Comparison of ENCODE assay signal across 12 mouse cellular contexts in the genomic region with DNA sequence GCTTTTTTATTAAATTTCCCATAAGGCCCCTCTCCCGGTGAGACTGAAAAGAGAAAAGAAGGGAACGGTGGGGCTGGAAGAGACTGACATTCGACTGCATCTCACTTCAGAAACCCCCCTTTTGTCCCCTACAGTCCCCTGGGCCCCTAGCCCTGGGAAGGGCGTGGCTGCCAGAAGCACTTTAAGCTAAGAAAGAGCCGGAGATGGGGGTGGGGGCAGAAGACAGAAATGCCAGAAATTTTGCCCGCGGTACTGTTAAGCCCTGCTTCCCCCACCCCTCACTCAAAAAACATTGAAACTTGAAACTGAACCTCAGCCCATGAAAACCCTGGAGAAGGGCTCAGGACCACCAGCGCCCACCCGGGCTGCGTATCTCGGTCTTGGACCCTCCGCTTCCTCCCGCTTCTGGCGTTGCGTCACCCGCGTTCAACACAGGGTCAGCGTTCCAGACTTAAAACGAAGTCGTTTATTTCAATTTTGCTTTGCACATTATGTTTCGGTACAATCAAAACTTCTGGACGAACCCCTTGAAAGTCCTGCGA. TPM values are rescaled to one million over a fixed set of nuclear protein-coding genes. Genes with fewer than 3 reads are reported as not detected.
DNase-seq lines count a peak whose midpoint lies in the region; ATAC-seq and TF ChIP-seq lines count a peak whose summit lies in the region.
"Had no signal": no experiment of that assay in that cellular context is flagged by ENCODE, and none has a peak within 500 bp of the region (broad histone marks: within the 10 kb centered on the region; RNA-seq: fewer than 3 reads in every experiment).

No protein-coding gene starts in this region.

- H3K4me2 ChIP-seq in forebrain, embryonic 15.5 days (replicated peaks): peak overlapping the region; percentile 16
- peak overlapping the region; percentile 24 for H3K4me2 ChIP-seq in limb, embryonic 15.5 days

- no peaks in the 10 kb centered on the region for H3K4me1 ChIP-seq in ES-Bruce4 (ENCODE audit: control insufficient read depth, insufficient read depth, low read length)
- peaks cover 48% of the 10 kb centered on the region for H3K4me1 ChIP-seq in forebrain, embryonic 15.5 days
- H3K4me1 ChIP-seq in limb, embryonic 15.5 days: peaks cover 50% of the 10 kb centered on the region

- no peak for TF ChIP-seq CTCF in ES-Bruce4 (IDR thresholded peaks at IDR 0.05; ENCODE audit: low read depth, low read length)

- no peak overlapping the region for H3K27ac ChIP-seq in ES-Bruce4 (ENCODE audit: insufficient read depth, low read length)
- no peak overlapping the region for H3K27ac ChIP-seq in forebrain, embryonic 15.5 days (replicated peaks)
- H3K27ac ChIP-seq in limb, embryonic 15.5 days: no peak overlapping the region
- H3K27ac ChIP-seq: macrophage had no signal

- peaks cover 44% of the 10 kb centered on the region for H3K27me3 ChIP-seq in ES-Bruce4 (ENCODE audit: control insufficient read depth, insufficient read depth, low read length, poor library complexity, severe bottlenecking)
- H3K27me3 ChIP-seq in forebrain, embryonic 15.5 days: peaks cover 63% of the 10 kb centered on the region
- peaks cover 94% of the 10 kb centered on the region for H3K27me3 ChIP-seq in limb, embryonic 15.5 days

- ATAC-seq in forebrain, embryonic 15.5 days (replicated peaks): no peak
- no peak for ATAC-seq in limb, embryonic 15.5 days (ENCODE audit: insufficient number of reproducible peaks, low FRiP score, low TSS enrichment, low read depth)

- 1% methylated on average over 23 of the region's 23 CpGs for WGBS in forebrain, embryonic 15.5 days
- 2% methylated on average over 23 of the region's 23 CpGs for WGBS in limb, embryonic 15.5 days

- peak overlapping the region; percentile 41 for H3K9ac ChIP-seq in ES-Bruce4 (ENCODE audit: low read depth, poor library complexity, severe bottlenecking)
- H3K9ac ChIP-seq in forebrain, embryonic 15.5 days (replicated peaks): no peak overlapping the region
- H3K9ac ChIP-seq in limb, embryonic 15.5 days: no peak overlapping the region

- DNase-seq in embryo, embryonic 10 days (ENCODE audit: low spot score): peak; percentile 59
- no peak for DNase-seq in embryo, embryonic 9.5 days (ENCODE audit: extremely low spot score)
- DNase-seq in thymus, postnatal 0 days (ENCODE audit: low spot score): no peak
- no peak for DNase-seq in adrenal gland, adult 8-10 months
- DNase-seq in left cerebral cortex, adult 9 months (ENCODE audit: low spot score in 2 of 2): no peak
- DNase-seq: adrenal gland, postnatal 10 days; right cerebral cortex, postnatal 4 days; thymus, postnatal 14 days had no signal

- H3K36me3 ChIP-seq in ES-Bruce4 (ENCODE audit: control insufficient read depth, insufficient read depth, low read length, poor library complexity, severe bottlenecking): no peaks in the 10 kb centered on the region
- H3K36me3 ChIP-seq in forebrain, embryonic 15.5 days: no peaks in the 10 kb centered on the region
- H3K36me3 ChIP-seq in limb, embryonic 15.5 days: no peaks in the 10 kb centered on the region

- no peak for TF ChIP-seq POLR2A in ES-Bruce4 (IDR thresholded peaks at IDR 0.05; ENCODE audit: insufficient read depth, low read length)

- no peaks in the 10 kb centered on the region for H3K9me3 ChIP-seq in ES-Bruce4 (replicated peaks; ENCODE audit: control insufficient read depth, insufficient read depth, low read length, poor library complexity, severe bottlenecking)
- no peaks in the 10 kb centered on the region for H3K9me3 ChIP-seq in forebrain, embryonic 15.5 days
- H3K9me3 ChIP-seq in limb, embryonic 15.5 days: no peaks in the 10 kb centered on the region

- no peak for TF ChIP-seq EP300 in ES-Bruce4 (IDR thresholded peaks at IDR 0.05; ENCODE audit: insufficient read depth, low read depth, low read length)

- peak overlapping the region; percentile 35 for H3K4me3 ChIP-seq in ES-Bruce4 (ENCODE audit: low read depth, low read length)
- H3K4me3 ChIP-seq in forebrain, embryonic 15.5 days: peak overlapping the region; percentile 92
- peak overlapping the region; percentile 16 for H3K4me3 ChIP-seq in limb, embryonic 15.5 days

RNA-seq across cellular contexts. Expression of gene Cbln1, which starts 3.9 kb away (rescaled TPM):
- polyA plus RNA-seq in ES-Bruce4 (2011; ENCODE audit: insufficient read depth, insufficient read length, low read depth, missing spikeins): 2.1 and 2.7 TPM in 2 replicates
- 5.7 and 10.6 TPM in 2 replicates for polyA plus RNA-seq in forebrain, embryonic 15.5 days (2015; fragmentation: Nextera tagmentation; extraction: Ambion mirVana)
- polyA plus RNA-seq in limb, embryonic 15.5 days (2015; fragmentation: Nextera tagmentation; extraction: Ambion mirVana): 0.10 TPM in 1 of 2 replicates, not detected in the other
- polyA plus RNA-seq in thymus, postnatal 0 days (2015; fragmentation: Nextera tagmentation; extraction: Ambion mirVana): 0.08 TPM in 1 of 2 replicates, not detected in the other
- total RNA-seq in adrenal gland, adult 8-10 months (2022): under 1 TPM in 3 of 4 experiments, not detected in 1; 0.18 to 0.70 (median 0.41) TPM
- polyA plus RNA-seq: macrophage had no signal

Comparison
In these comparisons a context has a peak if more than half of its experiments do, and no peak if none do; other contexts are left out.
1. H3K4me3 ChIP-seq: peak in every context shown above with its lines; median percentile 92 in forebrain, embryonic 15.5 days; 35 in ES-Bruce4; 16 in limb, embryonic 15.5 days.